Mouse (Mus musculus) liver, adult 2 months (tissue): Measurements from ENCODE around the gene Mpeg1.

Experiments used
- CTCF ChIP-seq: fragments of 200-500 bp; IDR thresholded peaks from 2 replicates; pipeline ENCODE4 v1.5.1; 2011; ENCODE audit warnings: low read depth, low read length, control low read depth
- POLR2A ChIP-seq: fragments of 200-500 bp; IDR thresholded peaks from 2 replicates; pipeline ENCODE4 v1.6.1; 2011; ENCODE audit warnings: low read length, control low read depth; ENCODE audit not compliant: insufficient read depth; ENCODE audit errors: extremely low read depth

DNA sequence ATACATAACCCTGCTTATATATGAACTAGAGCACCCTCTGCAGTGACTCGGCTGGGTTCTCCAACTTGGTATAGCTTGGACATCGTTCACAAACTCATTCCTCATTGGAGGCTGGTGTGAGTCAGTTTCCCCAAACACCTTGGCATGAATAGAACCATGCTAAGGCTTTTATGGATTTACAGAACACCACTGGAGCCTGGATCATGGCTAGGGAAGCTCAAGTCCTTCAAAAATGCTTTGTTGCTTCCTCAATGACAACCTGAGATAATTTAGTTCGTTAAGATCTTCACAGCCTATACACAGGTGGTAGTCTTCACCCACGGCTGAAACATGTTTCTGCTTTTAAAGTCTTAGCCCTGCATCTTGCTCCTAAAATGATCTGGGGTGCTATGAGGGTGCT, 1.1 kb upstream of the Mpeg1 start:
- TF ChIP-seq POLR2A (no peak), CTCF (no peak)
